19 mouse cellular contexts compared by ENCODE assay signal in the genomic region with DNA sequence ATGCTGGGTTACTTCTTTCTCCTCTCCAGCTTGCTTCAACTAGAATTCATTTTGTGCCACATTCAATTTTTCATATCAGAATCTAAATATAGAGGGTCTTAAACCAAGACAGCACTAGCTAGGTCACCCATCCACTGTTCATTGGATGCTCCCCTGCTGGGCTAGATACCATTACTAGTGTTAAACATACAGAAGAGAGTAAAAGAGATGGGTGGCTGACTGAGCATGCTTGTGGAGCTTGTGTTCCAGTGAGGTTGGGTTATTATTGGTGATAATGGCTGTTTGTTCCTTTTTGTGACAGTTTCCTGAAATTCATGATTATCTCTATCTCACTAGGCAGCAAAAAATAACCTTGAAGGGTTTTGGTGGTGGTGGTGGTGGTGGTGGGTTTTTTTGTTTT. TPM values are rescaled to one million over a fixed set of nuclear protein-coding genes. Genes with fewer than 3 reads are reported as not detected.
A peak's percentile ranks its signal among the peaks of the same experiment; 100 is the strongest.
DNase-seq lines count a peak whose midpoint lies in the region; TF ChIP-seq lines count a peak whose summit lies in the region.
"Had no signal": no experiment of that assay in that cellular context is flagged by ENCODE, and none has a peak within 500 bp of the region (broad histone marks: within the 10 kb centered on the region; RNA-seq: fewer than 3 reads in every experiment).

No protein-coding gene starts in this region.

- no peaks in the 10 kb centered on the region; a peak in 1 of 4 replicates for H3K27me3 ChIP-seq in MEL (ENCODE audit: control insufficient read depth in 1 of 2, insufficient read depth in 2 of 2, low read length in 2 of 2)

- no peak for TF ChIP-seq CTCF in MEL (IDR thresholded peaks at IDR 0.05 in 2 of 3, conservative IDR thresholded peaks at IDR 0.05 in 1 of 3; ENCODE audit: control insufficient read depth in 1 of 3, insufficient read depth in 1 of 3, low read depth in 2 of 3, low read length in 3 of 3, poor library complexity in 1 of 3, severe bottlenecking in 1 of 3)

- peak; percentile 55 for DNase-seq in MEL (ENCODE audit: low read depth, low spot score)
- no peak for DNase-seq in gastrocnemius, postnatal 25 days
- DNase-seq: adrenal gland, adult 2 months; adrenal gland, adult 8-10 months; adrenal gland, postnatal 10 days; adrenal gland, postnatal 14 days; adrenal gland, postnatal 25 days; adrenal gland, postnatal 36 days; B cell, adult 2 months; cerebellum, adult 11 months; cerebellum, adult 11-12 months; cerebellum, adult 18-20 months; cerebellum, adult 2 months; cerebellum, adult 8-10 months had no signal

- H3K27ac ChIP-seq in MEL (ENCODE audit: control insufficient read depth, low read depth, low read length), result no peak overlapping the region

- no peak for TF ChIP-seq POLR2A in MEL (IDR thresholded peaks at IDR 0.05; ENCODE audit: control insufficient read depth in 1 of 2, insufficient read depth in 1 of 2, low read depth in 1 of 2, low read length in 2 of 2, poor library complexity in 1 of 2)

- no peaks in the 10 kb centered on the region for H3K9me3 ChIP-seq in MEL (replicated peaks; ENCODE audit: insufficient read depth, low read length)
- H3K9me3 ChIP-seq: G1E had no signal

- no peak overlapping the region for H3K4me3 ChIP-seq in MEL (ENCODE audit: control insufficient read depth in 1 of 2, insufficient read depth in 1 of 2, low read depth in 2 of 2, low read length in 2 of 2)

- peaks cover 0 to 12% of the 10 kb centered on the region in 2 experiments; a peak in 2 of 4 replicates for H3K36me3 ChIP-seq in MEL (ENCODE audit: control insufficient read depth in 1 of 2, insufficient read depth in 2 of 2, low read length in 2 of 2)
- H3K36me3 ChIP-seq: G1E had no signal

- TF ChIP-seq RAD21 in MEL (IDR thresholded peaks at IDR 0.05; ENCODE audit: low read depth, low read length), result no peak

- no peak overlapping the region for H3K9ac ChIP-seq in MEL (ENCODE audit: control insufficient read depth, low read depth, low read length, poor library complexity, severe bottlenecking)

- TF ChIP-seq EP300 in MEL (IDR thresholded peaks at IDR 0.05; ENCODE audit: low read depth in 1 of 2, low read length in 2 of 2), result peak; percentile 10 to 32; a peak in 1 of 4 replicates

- H3K79me2 ChIP-seq in MEL (ENCODE audit: control insufficient read depth, insufficient read depth, low read length, poor library complexity), result no peaks in the 10 kb centered on the region

- H3K4me1 ChIP-seq in MEL (ENCODE audit: control insufficient read depth in 1 of 2, insufficient read depth in 2 of 2, low read length in 2 of 2), result peaks cover 6 to 15% of the 10 kb centered on the region in 2 experiments

TF ChIP-seq in MEL, 35 proteins besides CTCF, POLR2A, EP300 and RAD21:
- TF ChIP-seq MAFK (IDR thresholded peaks at IDR 0.05; ENCODE audit: borderline replicate concordance, low read depth, low read length), result no peak
- no peak for TF ChIP-seq NELFE (IDR thresholded peaks at IDR 0.05; ENCODE audit: low read depth, low read length)
- TF ChIP-seq ETS1 (IDR thresholded peaks at IDR 0.05; ENCODE audit: low read depth, low read length), result no peak
- peak; percentile 47; the same call in 1 of the 2 replicates for TF ChIP-seq NRF1 (IDR thresholded peaks at IDR 0.05; ENCODE audit: insufficient read depth, low read depth, low read length, poor library complexity, severe bottlenecking)
- TF ChIP-seq SIN3A (IDR thresholded peaks at IDR 0.05; ENCODE audit: low read length), result 0 out of 2 replicates have a peak, but pooled peaks have one; percentile 30
- 0 out of 2 replicates have a peak, but pooled peaks have one; percentile 24 for TF ChIP-seq MAX (IDR thresholded peaks at IDR 0.05; ENCODE audit: low read length)
- 0 out of 2 replicates have a peak, but pooled peaks have one; percentile 10 for TF ChIP-seq GATA1 (IDR thresholded peaks at IDR 0.05; ENCODE audit: low read depth, low read length)
- TF ChIP-seq MYC (IDR thresholded peaks at IDR 0.05; ENCODE audit: low read depth, low read length), result peak; percentile 54; the same call in 1 of the 2 replicates
- 0 out of 2 replicates have a peak, but pooled peaks have one; percentile 20 for TF ChIP-seq RCOR1 (IDR thresholded peaks at IDR 0.05; ENCODE audit: low read depth, low read length)
- no peak for TF ChIP-seq SMC3 (IDR thresholded peaks at IDR 0.05; ENCODE audit: low read depth, low read length)
- no peak for TF ChIP-seq ZMIZ1 (IDR thresholded peaks at IDR 0.05; ENCODE audit: low read depth, low read length)
- TF ChIP-seq MXI1 (IDR thresholded peaks at IDR 0.05; ENCODE audit: low read depth, low read length), result peak; percentile 50; the same call in 1 of the 2 replicates
- no peak for TF ChIP-seq MYB (IDR thresholded peaks at IDR 0.05; ENCODE audit: low read depth, low read length)
- peak; percentile 46 for TF ChIP-seq ZNF384 (IDR thresholded peaks at IDR 0.05; ENCODE audit: low read depth, low read length)
- no peak for TF ChIP-seq TBP (IDR thresholded peaks at IDR 0.05; ENCODE audit: low read depth, low read length)

RNA-seq across cellular contexts. Expression of gene Lrrc8e, which starts 4.6 kb away (rescaled TPM):
- 0.35 and 0.49 TPM in 2 replicates for total RNA-seq in MEL (2012; rRNA removed)
- under 1 TPM in 1 of 2 experiments, not detected in 1; 0.36 TPM for polyA plus RNA-seq in MEL (2012; ENCODE audit: insufficient read depth in 1 of 2, insufficient read length in 2 of 2, low read depth in 1 of 2, low replicate concordance in 2 of 2, missing spikeins in 1 of 2)
- under 1 TPM in 1 of 2 experiments, not detected in 1; 0.08 TPM for total RNA-seq in gastrocnemius, postnatal 25 days (2021)
- polyA plus RNA-seq: activated CD4-positive, CD25-positive, alpha-beta regulatory T cell, adult 4 months; brain, embryonic 14.5 days; cerebellum, adult 2 months had no signal

RNA-seq across cellular contexts. Expression of gene Prr36, which starts 4.8 kb away (rescaled TPM):
- 0.03 and 0.08 TPM in 2 replicates for total RNA-seq in MEL (2012; rRNA removed)
- under 1 TPM in 1 of 2 experiments, not detected in 1; 0.58 TPM for polyA plus RNA-seq in MEL (2012; ENCODE audit: insufficient read depth in 1 of 2, insufficient read length in 2 of 2, low read depth in 1 of 2, low replicate concordance in 2 of 2, missing spikeins in 1 of 2)
- total RNA-seq in gastrocnemius, postnatal 25 days (2021), result under 1 TPM in 1 of 2 experiments, not detected in 1; 0.05 TPM

RNA-seq across cellular contexts. Expression of gene Map2k7, which starts 16.5 kb away (rescaled TPM):
- 25.8 and 26.3 TPM in 2 replicates for total RNA-seq in MEL (2012; rRNA removed)
- 100 to 1,000 TPM in 1 of 2 experiments, not detected in 1; 115 TPM for polyA plus RNA-seq in MEL (2012; ENCODE audit: insufficient read depth in 1 of 2, insufficient read length in 2 of 2, low read depth in 1 of 2, low replicate concordance in 2 of 2, missing spikeins in 1 of 2)
- total RNA-seq in gastrocnemius, postnatal 25 days (2021), result 10 to 100 TPM; 75.9 to 79.6 TPM

RNA-seq across cellular contexts. Expression of gene Gm49320, which starts 16.6 kb away (rescaled TPM):
- not detected in 2 replicates for total RNA-seq in MEL (2012; rRNA removed)
- 1 to 10 TPM in 1 of 2 experiments, not detected in 1; 2.0 TPM for polyA plus RNA-seq in MEL (2012; ENCODE audit: insufficient read depth in 1 of 2, insufficient read length in 2 of 2, low read depth in 1 of 2, low replicate concordance in 2 of 2, missing spikeins in 1 of 2)
- total RNA-seq in gastrocnemius, postnatal 25 days (2021), result under 1 TPM in 1 of 2 experiments, not detected in 1; 0.16 TPM
- total RNA-seq: adrenal gland, postnatal 14 days; ES-E14 had no signal
- polyA plus RNA-seq: Patski had no signal

RNA-seq across cellular contexts. Expression of gene Tgfbr3l, which starts 26.0 kb away (rescaled TPM):
- total RNA-seq in MEL (2012; rRNA removed), result 2.2 TPM in 2 replicates
- 10 to 100 TPM in 1 of 2 experiments, not detected in 1; 14.2 TPM for polyA plus RNA-seq in MEL (2012; ENCODE audit: insufficient read depth in 1 of 2, insufficient read length in 2 of 2, low read depth in 1 of 2, low replicate concordance in 2 of 2, missing spikeins in 1 of 2)
- total RNA-seq in gastrocnemius, postnatal 25 days (2021), result 1 to 10 TPM; 1.5 to 1.8 TPM
